Mouse (Mus musculus) liver, postnatal 0 days (tissue): Measurements from ENCODE around the gene Osbpl8.

Experiments used
- CTCF ChIP-seq: sonication (generic); IDR thresholded peaks from 2 replicates; pipeline ENCODE4 v1.5.1; 2016; ENCODE audit warnings: antibody characterized with exemption, low read depth
- EP300 ChIP-seq: IDR thresholded peaks from 2 replicates; pipeline ENCODE4 v1.6.1; 2016; ENCODE audit warnings: antibody characterized with exemption, low read depth, mild to moderate bottlenecking

GRCm38 (mm10) chr10:111193536-111193935 is 29.0 kb downstream of the Osbpl8 start:
- TF ChIP-seq CTCF, result no peak
- TF ChIP-seq EP300, result no peak
